Mouse (Mus musculus) forebrain, embryonic 13.5 days (tissue): ENCODE data around the gene Col9a2. TPM values are rescaled to one million over a fixed set of nuclear protein-coding genes. Genes with fewer than 3 reads are reported as not detected.

Source experiments
- polyA plus RNA-seq: library from polyadenylated mRNA; unstranded; fragments of >200 nt; fragmentation: Nextera tagmentation; extraction: Ambion mirVana; gene quantifications from 2 replicates; pipeline ENCODE4 v1.2.1, GENCODE M21; 2015

The Col9a2 gene
- polyA plus RNA-seq, 1 experiment from 2014 or later: 1.9 TPM

Other genes with a start within 250 kb of the Col9a2 start
- gene Nfyc, start 207.8 kb upstream of the Col9a2 start, polyA plus RNA-seq: 98.2 and 106 TPM in 2 replicates
- 4.3 and 6.8 TPM in 2 replicates for gene Rims3, start 184.6 kb upstream of the Col9a2 start, polyA plus RNA-seq
- 42.9 and 44.4 TPM in 2 replicates for gene Exo5, start 114.4 kb upstream of the Col9a2 start, polyA plus RNA-seq
- 7.4 and 8.9 TPM in 2 replicates for gene Zfp69, start 87.7 kb upstream of the Col9a2 start, polyA plus RNA-seq
- gene Smap2, start 22.1 kb upstream of the Col9a2 start, polyA plus RNA-seq: 22.2 and 22.7 TPM in 2 replicates
- gene Zmpste24, start 58.9 kb downstream of the Col9a2 start, polyA plus RNA-seq: 28.1 and 30.5 TPM in 2 replicates
- gene Tmco2, start 69.8 kb downstream of the Col9a2 start, polyA plus RNA-seq: not detected in 2 replicates
- gene Rlf, start 175.7 kb downstream of the Col9a2 start, polyA plus RNA-seq: 27.5 and 31.7 TPM in 2 replicates